Mouse (Mus musculus): ENCODE measurements around the gene Fam193b.
"Not testable (repeated sequence)": the region's sequence is repeated elsewhere in the genome, so short reads cannot be mapped to it uniquely, and the experiment has no call there.

The Fam193b gene

DNA sequence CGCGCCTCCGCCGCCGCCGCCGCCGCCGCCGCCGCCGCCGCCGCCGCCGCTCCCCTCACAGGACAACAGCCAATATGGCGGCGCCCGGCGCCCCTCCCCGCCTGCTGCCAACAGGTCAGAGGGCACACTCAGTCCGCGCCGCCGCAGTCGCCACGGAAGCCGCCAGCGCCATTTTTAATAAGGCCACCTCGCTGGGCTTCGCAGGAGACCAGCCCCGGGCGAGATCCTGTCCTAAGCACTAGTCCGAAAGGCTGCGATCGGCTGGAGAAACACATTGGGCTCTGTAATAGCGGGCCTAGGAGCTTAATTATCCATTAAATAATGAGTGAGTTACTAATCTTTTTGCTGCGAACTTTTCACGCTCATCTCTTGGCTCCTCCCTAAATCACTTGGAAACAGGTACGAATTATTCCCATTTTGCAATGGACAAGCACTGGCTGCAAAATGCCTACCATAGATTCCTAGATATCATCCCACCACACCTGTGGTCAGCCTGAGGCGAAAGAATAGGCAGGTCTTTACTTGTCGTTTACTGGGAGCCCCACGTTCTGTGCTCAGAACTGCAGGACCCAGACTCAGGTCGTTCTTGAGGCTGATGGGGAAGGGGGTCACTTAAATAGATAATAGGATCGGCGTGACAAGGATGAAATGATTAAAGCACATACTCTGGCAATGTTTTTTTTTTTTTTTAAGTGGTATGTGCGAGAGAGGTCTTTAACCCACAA is at the start of gene Fam193b:
Fam193b (minus strand) TSS at position 94 of the 725 bp plus-strand sequence.
- peak; percentile 89 for DNase-seq

DNA sequence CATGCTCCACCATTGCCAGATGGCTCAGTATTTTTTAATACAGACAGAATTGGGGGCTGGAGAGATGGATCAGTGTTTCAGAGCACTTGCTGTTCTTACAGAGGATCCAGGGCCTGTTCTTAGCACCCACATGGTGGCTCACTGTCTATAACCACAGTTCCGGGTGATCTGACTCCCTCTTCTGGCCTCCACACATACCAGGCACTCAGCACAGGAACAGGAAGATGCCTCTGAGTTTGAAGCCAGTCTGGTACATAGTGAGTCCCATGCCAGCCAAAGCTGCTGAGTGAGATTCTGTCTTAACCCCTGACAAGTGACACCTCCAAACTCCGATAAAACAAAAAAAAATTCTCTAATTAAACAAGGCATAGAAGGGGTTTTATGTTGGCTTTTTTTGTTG is 49.4 kb upstream of the Fam193b start:
- DNase-seq: no peak

DNA sequence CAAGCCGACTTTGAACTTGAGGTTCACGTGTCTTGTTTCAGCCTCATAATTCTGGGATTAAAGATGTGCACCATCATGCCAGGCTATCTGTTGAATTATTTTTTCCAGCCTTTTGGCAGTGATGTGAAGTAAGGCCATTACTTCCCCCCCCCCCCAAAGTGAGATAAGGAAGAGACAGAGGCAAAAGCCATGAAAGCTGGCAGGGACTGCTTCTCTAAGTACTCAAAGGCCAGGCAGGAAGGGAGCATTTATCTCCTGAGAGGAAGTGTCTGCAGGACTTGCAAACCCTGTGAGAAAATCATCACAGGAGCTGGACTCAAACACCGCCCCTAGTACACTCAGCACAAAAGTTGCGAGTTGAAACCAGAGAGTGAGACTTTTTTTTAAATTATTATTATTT is 48.4 kb upstream of the Fam193b start:
- no peak for DNase-seq

- DNase-seq: no peak
These were observed 42.6 kb upstream of the Fam193b start for GRCm38 (mm10) chr13:55613471-55613870.

DNA sequence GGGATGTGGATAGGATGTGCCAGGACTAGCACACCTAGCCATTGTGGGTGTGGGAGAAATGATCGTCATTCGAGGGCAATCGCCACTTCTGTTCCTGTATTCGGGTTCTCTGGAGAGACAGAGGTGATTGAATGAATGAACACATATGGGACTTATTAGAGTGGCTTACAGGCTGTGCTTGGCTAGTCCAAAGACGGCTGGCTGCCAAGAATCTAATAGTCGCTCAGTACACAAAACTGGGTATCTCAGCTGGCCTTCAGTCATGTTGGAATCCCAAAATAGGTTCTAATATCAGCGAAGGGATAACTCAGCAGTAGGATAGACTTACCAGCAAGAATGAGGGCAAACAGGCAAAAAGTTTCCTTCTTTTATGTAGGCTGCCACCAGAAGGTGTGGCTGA is 41.1 kb upstream of the Fam193b start:
- no peak for DNase-seq

- DNase-seq: no peak
These were observed 36.7 kb upstream of the Fam193b start for GRCm38 (mm10) chr13:55607624-55608006.

- no peak for DNase-seq
These were observed 36.1 kb upstream of the Fam193b start for GRCm38 (mm10) chr13:55606899-55607623.

GRCm38 (mm10) chr13:55604606-55605005 is 33.7 kb upstream of the Fam193b start:
- no peak for DNase-seq

DNA sequence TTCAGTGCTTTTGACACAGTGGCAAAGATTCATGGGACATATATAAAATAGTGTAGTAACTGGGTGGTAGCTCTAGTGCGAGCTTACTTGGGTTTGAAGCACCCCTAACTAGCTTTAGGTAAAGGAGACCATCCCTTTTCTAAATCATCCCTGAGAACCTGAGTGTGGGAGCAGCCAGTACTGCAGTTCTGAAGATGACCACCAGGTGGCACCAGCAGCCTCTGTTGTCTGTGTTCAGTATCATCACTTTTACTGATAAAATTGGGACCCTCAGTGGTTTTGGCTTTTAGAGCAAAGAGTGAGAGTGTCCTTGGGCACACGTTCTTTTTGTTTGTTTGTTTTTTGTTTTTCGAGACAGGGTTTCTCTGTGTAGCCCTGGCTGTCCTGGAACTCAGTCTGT is 30.7 kb upstream of the Fam193b start:
- peak; percentile 51 to 56 for DNase-seq

- peak in 1 of 2 experiments; percentile 41 for DNase-seq
These were observed 29.7 kb upstream of the Fam193b start for GRCm38 (mm10) chr13:55600657-55601056.

GRCm38 (mm10) chr13:55599566-55600540 is 28.9 kb upstream of the Fam193b start, which contains the start of gene B4galt7:
Gene B4galt7, plus strand, starts transcription at chr13:55599896.
- DNase-seq: peak; percentile 45 to 63

DNA sequence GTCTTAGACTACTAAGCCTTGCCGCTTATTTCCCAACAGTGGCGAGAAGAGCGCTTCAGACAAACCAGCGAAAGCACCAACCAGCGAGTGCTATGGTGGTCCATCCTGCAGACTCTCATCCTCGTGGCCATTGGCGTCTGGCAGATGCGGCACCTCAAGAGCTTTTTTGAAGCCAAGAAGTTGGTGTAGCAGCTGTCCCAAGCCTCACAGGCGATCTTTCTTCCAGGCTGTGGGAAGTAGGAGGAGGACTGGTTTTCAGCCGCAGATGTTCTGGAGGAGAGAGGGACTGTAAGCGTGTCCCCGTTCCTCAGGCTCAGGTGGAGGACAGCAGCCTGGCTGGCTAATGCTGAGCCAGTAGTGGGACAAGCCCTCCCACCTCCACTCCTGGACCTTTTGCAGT is 25.9 kb upstream of the Fam193b start:
- DNase-seq: no peak

- no peak for DNase-seq
These were observed 24.5 kb upstream of the Fam193b start for GRCm38 (mm10) chr13:55595375-55595774.

GRCm38 (mm10) chr13:55593254-55593747 is 22.4 kb upstream of the Fam193b start:
- no peak for DNase-seq

- DNase-seq: peak; percentile 97
These were observed 21.8 kb upstream of the Fam193b start for GRCm38 (mm10) chr13:55592512-55593253.

- no peak for DNase-seq
These were observed 21.1 kb upstream of the Fam193b start for GRCm38 (mm10) chr13:55591961-55592490.

DNA sequence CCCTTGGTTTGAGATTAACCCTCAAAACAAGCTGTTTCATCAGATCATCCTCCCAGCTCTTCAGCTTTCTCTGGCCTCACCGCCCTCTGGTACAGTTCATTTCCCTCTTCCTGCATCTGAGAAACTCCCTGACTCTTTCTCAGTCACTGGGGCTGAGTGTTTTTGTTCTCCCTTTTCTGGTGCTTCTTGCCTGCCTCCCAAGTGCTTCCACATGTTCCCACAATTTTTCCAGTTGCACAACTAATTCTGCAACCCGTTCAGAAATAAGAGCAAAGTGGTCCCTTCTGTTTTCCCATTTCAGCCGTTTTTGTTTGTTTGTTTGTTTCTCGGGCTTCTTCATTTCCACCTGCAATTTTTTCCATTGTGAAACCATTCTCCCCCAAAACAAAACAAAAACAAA is 7.2 kb upstream of the Fam193b start:
- DNase-seq: no peak

GRCm38 (mm10) chr13:55576872-55577271 is 6.0 kb upstream of the Fam193b start:
- not testable (repeated sequence) for DNase-seq

DNA sequence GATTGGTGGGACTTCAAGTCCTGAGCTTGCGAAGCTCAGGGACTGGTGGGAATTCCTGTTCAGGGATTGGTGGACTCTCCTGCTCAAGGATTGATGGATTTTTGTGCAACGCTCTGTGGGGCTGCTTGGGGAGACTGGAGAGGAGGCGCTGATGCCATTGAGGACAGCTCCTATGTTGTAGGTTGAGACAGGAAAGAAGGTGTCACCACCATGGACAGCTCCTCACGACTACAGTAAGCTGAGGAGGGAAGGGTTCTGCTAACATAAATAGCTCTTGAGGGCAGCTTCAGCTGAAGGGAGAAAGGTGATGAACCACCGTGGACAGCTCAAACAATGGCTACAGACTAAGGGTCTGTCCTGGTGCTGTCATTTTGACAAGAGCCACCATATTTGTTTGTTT is 5.0 kb upstream of the Fam193b start:
- no peak for DNase-seq

DNA sequence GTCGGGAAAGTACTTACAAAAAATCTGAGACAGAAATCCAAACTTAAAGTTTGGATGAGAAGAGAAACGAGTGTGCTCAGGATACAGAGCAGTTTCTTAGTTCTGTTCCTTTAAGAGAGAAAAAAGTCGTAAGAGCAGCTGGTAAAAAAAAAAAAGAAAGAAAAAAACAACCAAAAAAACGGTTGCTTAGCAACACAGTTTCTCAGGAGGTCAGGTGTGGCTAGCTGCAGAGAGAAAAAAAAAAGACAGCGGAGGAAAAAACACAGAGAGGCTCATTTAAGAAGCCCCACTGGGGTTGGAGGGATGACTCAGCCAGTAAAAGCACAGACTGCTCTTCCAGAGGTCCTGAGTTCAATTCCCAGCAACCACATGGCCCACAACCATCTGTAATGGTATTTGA is 3.4 kb upstream of the Fam193b start:
- no peak for DNase-seq

DNA sequence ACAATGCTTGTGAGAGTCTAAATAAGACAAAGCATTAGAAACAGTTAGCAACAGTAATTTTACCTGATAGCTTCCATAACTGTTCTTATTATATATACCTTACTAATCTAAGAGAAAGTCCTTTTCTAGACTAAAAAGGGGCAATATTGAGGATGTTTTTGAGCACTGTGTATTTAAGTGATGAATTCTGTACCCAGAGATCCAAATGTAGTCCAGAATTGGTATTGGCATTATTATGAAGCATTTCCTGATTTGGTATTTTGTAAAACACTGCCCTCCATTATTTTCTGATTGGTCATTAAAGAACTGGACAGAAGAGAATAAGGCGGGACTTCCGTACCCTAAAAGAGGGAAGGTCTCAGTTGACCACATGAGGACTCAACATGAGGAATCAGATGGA is 2.5 kb upstream of the Fam193b start, which contains the start of gene Tmed9:
Tmed9 (plus strand) TSS at position 301 of the 400 bp plus-strand sequence.
- no peak for DNase-seq

GRCm38 (mm10) chr13:55571977-55572376 is 1.1 kb upstream of the Fam193b start:
- DNase-seq: no peak

Measured in thymus, adult 18-20 months (tissue).